Mouse (Mus musculus) stomach, postnatal 0 days (tissue): ENCODE results near the gene Akap6. TPM values are rescaled to one million over a fixed set of nuclear protein-coding genes. Genes with fewer than 3 reads are reported as not detected.

ENCODE experiments used
- ATAC-seq: fragments of 200-750 bp; cut with Nextera tagmentation; 2 replicates; pipeline ENCODE4 v1.8.0; 2017; ENCODE audit not compliant: low FRiP score, low TSS enrichment
- DNase-seq: peaks from one replicate; pipeline ENCODE4 v3.0.0-alpha.2; 2016; ENCODE audit warnings: low spot score
- H3K27ac ChIP-seq: fragments of 300-500 bp; sonication (generic); replicated peaks from 2 replicates; pipeline ENCODE4 v1.5.1; 2014; ENCODE audit warnings: mild to moderate bottlenecking, control low read depth
- H3K27me3 ChIP-seq: fragments of 300-500 bp; sonication (generic); 2 replicates; pipeline ENCODE4 v1.6.1; 2014; ENCODE audit warnings: low read length; ENCODE audit not compliant: control insufficient read depth, insufficient read depth
- H3K36me3 ChIP-seq: fragments of 300-500 bp; sonication (generic); 2 replicates; pipeline ENCODE4 v1.6.1; 2014; ENCODE audit warnings: low read length, mixed read lengths; ENCODE audit not compliant: control insufficient read depth, insufficient read depth
- H3K4me1 ChIP-seq: fragments of 300-500 bp; sonication (generic); replicated peaks from 2 replicates; pipeline ENCODE4 v1.6.1; 2014; ENCODE audit warnings: antibody characterized with exemption; ENCODE audit not compliant: control insufficient read depth, insufficient read depth
- H3K4me2 ChIP-seq: fragments of 300-500 bp; sonication (generic); replicated peaks from 2 replicates; pipeline ENCODE4 v1.6.1; 2014; ENCODE audit warnings: low read depth, mild to moderate bottlenecking, control low read depth, moderate library complexity
- H3K4me3 ChIP-seq: fragments of 300-500 bp; sonication (generic); 2 replicates; pipeline ENCODE4 v1.5.1; 2014; ENCODE audit warnings: low read depth, low read length, control low read depth
- H3K9ac ChIP-seq: fragments of 300-500 bp; sonication (generic); 2 replicates; pipeline ENCODE4 v1.6.1; 2014; ENCODE audit warnings: mild to moderate bottlenecking, low read length, control low read depth, mixed read lengths
- H3K9me3 ChIP-seq: fragments of 300-500 bp; sonication (generic); 2 replicates; pipeline ENCODE4 v1.6.1; 2016; ENCODE audit warnings: low read length; ENCODE audit not compliant: control insufficient read depth
- CTCF ChIP-seq: IDR thresholded peaks from 2 replicates; pipeline ENCODE4 v1.5.1; 2016; ENCODE audit warnings: antibody characterized with exemption, low read depth, mild to moderate bottlenecking, moderate library complexity
- EP300 ChIP-seq: optimal IDR thresholded peaks from 2 replicates; pipeline ENCODE3; 2016; ENCODE audit warnings: antibody characterized with exemption
- WGBS: fragments of 180-500 bp; shearing (Covaris S2); extraction: QIAGEN DNeasy Blood & Tissue Kit; methylation state at CpG from one replicate; pipeline ENCODE4 v1.1.7; 2014; 5-methylcytosine and 5-hydroxymethylcytosine counted together
- polyA plus RNA-seq: library from polyadenylated mRNA; unstranded; fragments of >200 nt; fragmentation: Nextera tagmentation; extraction: Ambion mirVana; gene quantifications from 2 replicates; pipeline ENCODE4 v1.2.1, GENCODE M21; 2015

The Akap6 gene
- polyA plus RNA-seq, 1 experiment from 2014 or later: 0.76 TPM

- WGBS: 81% methylated on average over 5 of the region's 5 CpGs
- no peaks in the 10 kb centered on the region for H3K9me3 ChIP-seq
- no peaks in the 10 kb centered on the region for H3K4me1 ChIP-seq
- TF ChIP-seq EP300: no peak
- TF ChIP-seq CTCF: no peak
- H3K27ac ChIP-seq: no peak overlapping the region
- no peak for ATAC-seq
- DNase-seq: no peak
- no peaks in the 10 kb centered on the region for H3K27me3 ChIP-seq
- H3K36me3 ChIP-seq: no peaks in the 10 kb centered on the region
- no peak overlapping the region for H3K9ac ChIP-seq
- no peak overlapping the region for H3K4me3 ChIP-seq
- no peak overlapping the region for H3K4me2 ChIP-seq
Measured at GRCm38 (mm10) chr12:52904046-52904445, 204.9 kb downstream of the Akap6 start.

DNA sequence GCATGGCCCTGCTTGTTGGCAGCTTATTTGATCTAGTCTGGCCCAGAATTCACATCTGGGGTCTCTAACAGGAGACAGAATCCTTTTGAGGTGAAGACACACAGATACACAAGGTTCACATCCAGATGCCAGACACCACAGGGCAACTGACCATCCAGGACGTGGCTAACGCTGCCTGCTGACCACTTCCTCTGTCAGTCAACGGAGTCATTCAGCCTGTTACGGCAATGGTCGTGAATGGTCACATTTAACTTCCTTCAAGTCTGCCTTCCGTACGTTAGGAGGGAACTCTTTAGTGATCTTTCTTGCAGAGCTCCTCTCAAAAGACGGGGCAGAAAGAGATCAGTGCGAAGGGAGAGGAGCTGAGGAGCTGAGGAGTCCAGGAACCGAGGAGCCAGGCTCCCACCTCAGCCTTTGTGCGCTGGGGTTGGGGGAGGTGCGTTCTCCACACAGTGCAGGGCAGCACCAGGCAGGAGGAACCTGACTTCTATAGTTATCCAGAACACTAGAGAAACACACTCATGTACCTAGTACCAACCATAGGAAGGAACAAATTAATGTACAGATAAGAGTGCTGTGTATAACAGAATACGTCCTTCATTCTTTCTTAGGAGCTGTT, 209.4 kb downstream of the Akap6 start:
- Histone ChIP-seq H3K4me1 (no peaks in the 10 kb centered on the region), H3K27me3 (no peaks in the 10 kb centered on the region), H3K27ac (no peak overlapping the region), H3K4me3 (no peak overlapping the region), H3K9ac (no peak overlapping the region), H3K9me3 (no peaks in the 10 kb centered on the region), H3K4me2 (no peak overlapping the region), H3K36me3 (no peaks in the 10 kb centered on the region)
- WGBS: 63% methylated on average over 13 of the region's 13 CpGs
- DNase-seq (no peak), ATAC-seq (no peak)
- TF ChIP-seq CTCF: no peak
- no peak for TF ChIP-seq EP300

GRCm38 (mm10) chr12:52910345-52910744, 211.2 kb downstream of the Akap6 start:
- H3K9me3 ChIP-seq: no peaks in the 10 kb centered on the region
- no peaks in the 10 kb centered on the region for H3K27me3 ChIP-seq
- no peak for DNase-seq
- H3K36me3 ChIP-seq: no peaks in the 10 kb centered on the region
- H3K9ac ChIP-seq: no peak overlapping the region
- WGBS: 86% methylated on average over 13 of the region's 13 CpGs
- no peak overlapping the region for H3K4me3 ChIP-seq
- no peaks in the 10 kb centered on the region for H3K4me1 ChIP-seq
- ATAC-seq: no peak
- TF ChIP-seq EP300: no peak
- no peak for TF ChIP-seq CTCF
- no peak overlapping the region for H3K4me2 ChIP-seq
- no peak overlapping the region for H3K27ac ChIP-seq

- Histone ChIP-seq H3K27me3 (no peaks in the 10 kb centered on the region), H3K4me2 (no peak overlapping the region), H3K27ac (no peak overlapping the region), H3K9ac (no peak overlapping the region), H3K4me1 (no peaks in the 10 kb centered on the region), H3K4me3 (no peak overlapping the region), H3K9me3 (no peaks in the 10 kb centered on the region), H3K36me3 (no peaks in the 10 kb centered on the region)
- DNase-seq: peak; percentile 78
- ATAC-seq: no peak
- no peak for TF ChIP-seq EP300
- TF ChIP-seq CTCF: peak; percentile 96
- 19% methylated on average over 8 of the region's 8 CpGs for WGBS
Measured at GRCm38 (mm10) chr12:52910819-52911218, 211.6 kb downstream of the Akap6 start.

- no peak overlapping the region for H3K27ac ChIP-seq
- H3K4me2 ChIP-seq: no peak overlapping the region
- no peaks in the 10 kb centered on the region for H3K27me3 ChIP-seq
- ATAC-seq (no peak), DNase-seq (no peak)
- no peak overlapping the region for H3K4me3 ChIP-seq
- WGBS: 40% methylated on average over 11 of the region's 11 CpGs
- 0 out of 2 replicates have a peak, but pooled peaks cover 4% of the 10 kb centered on the region for H3K9me3 ChIP-seq
- TF ChIP-seq CTCF: peak; percentile 79
- TF ChIP-seq EP300: no peak
- H3K36me3 ChIP-seq: no peaks in the 10 kb centered on the region
- no peak overlapping the region for H3K9ac ChIP-seq
- H3K4me1 ChIP-seq: no peaks in the 10 kb centered on the region
Measured at GRCm38 (mm10) chr12:52918939-52919338, 219.8 kb downstream of the Akap6 start.

DNA sequence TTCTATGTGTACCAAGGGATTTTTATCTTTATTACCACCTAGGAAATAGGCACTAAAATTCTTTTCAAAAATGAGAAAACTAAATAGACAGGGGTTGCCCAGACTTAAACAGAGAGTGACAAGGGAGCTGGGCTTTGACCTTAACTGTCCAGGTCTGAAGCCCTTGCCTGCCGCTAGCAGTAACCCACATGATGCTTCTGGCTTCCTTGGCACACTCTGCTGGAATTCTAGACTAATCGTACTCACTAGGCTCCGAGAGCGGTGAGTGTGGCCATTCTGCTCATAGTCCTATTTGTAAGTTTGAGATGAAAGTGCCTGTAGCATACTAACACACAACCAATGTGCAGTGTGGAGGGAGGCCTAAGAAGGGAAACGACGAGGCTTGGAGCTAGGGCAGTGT, 223.3 kb downstream of the Akap6 start:
- TF ChIP-seq CTCF: no peak
- TF ChIP-seq EP300: no peak
- H3K27me3 ChIP-seq: no peaks in the 10 kb centered on the region
- no peak overlapping the region for H3K4me3 ChIP-seq
- 0 out of 2 replicates have a peak, but pooled peaks cover 4% of the 10 kb centered on the region for H3K9me3 ChIP-seq
- no peak overlapping the region for H3K27ac ChIP-seq
- ATAC-seq: no peak
- H3K9ac ChIP-seq: no peak overlapping the region
- no peaks in the 10 kb centered on the region for H3K36me3 ChIP-seq
- no peak for DNase-seq
- no peak overlapping the region for H3K4me2 ChIP-seq
- 86% methylated on average over 6 of the region's 6 CpGs for WGBS
- H3K4me1 ChIP-seq: no peaks in the 10 kb centered on the region
